In the genomic region with DNA sequence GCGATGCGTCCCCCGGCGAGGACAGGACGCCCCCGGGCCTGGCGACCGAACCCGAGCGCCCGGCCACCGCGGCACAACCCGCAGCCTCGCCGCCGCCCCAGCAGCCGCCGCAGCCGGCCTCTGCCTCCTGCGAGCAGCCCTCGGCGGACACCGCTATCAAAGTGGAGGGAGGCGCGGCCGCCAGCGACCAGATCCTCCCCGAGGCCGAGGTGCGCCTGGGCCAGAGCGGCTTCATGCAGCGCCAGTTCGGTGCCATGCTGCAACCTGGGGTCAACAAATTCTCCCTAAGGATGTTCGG, we compare ENCODE assay signal across 7 mouse cellular contexts. TPM values are rescaled to one million over a fixed set of nuclear protein-coding genes. Genes with fewer than 3 reads are reported as not detected.
DNase-seq lines count a peak whose midpoint lies in the region; ATAC-seq and TF ChIP-seq lines count a peak whose summit lies in the region.

No protein-coding gene starts in this region.

- TF ChIP-seq CTCF in left cerebral cortex, adult 2 months (IDR thresholded peaks at IDR 0.05) = no peak
- no peak for TF ChIP-seq CTCF in small intestine, adult 2 months (IDR thresholded peaks at IDR 0.05; ENCODE audit: extremely low read depth, insufficient read length, insufficient replicate concordance, low read depth, low read length)

- H3K4me1 ChIP-seq in forebrain, embryonic 15.5 days = peaks cover 40% of the 10 kb centered on the region
- peaks cover 24% of the 10 kb centered on the region for H3K4me1 ChIP-seq in limb, embryonic 12.5 days (replicated peaks)
- peaks cover 5% of the 10 kb centered on the region; the same call in 1 of the 2 replicates for H3K4me1 ChIP-seq in small intestine, adult 2 months (ENCODE audit: control insufficient read depth, insufficient read depth, insufficient read length, low read length)

- no peak for ATAC-seq in forebrain, embryonic 15.5 days (replicated peaks)
- ATAC-seq in limb, embryonic 12.5 days (ENCODE audit: insufficient number of reproducible peaks, insufficient read depth, low FRiP score, low TSS enrichment, low read depth) = no peak
- no peak for ATAC-seq in frontal cortex, adult (ENCODE audit: low TSS enrichment)

- H3K9ac ChIP-seq in forebrain, embryonic 15.5 days (replicated peaks) = peak overlapping the region; percentile 67
- H3K9ac ChIP-seq in limb, embryonic 12.5 days (replicated peaks) = peak overlapping the region; percentile 69

- peak overlapping the region; percentile 51 for H3K4me3 ChIP-seq in left cerebral cortex, adult 2 months
- peak overlapping the region; percentile 59 for H3K4me3 ChIP-seq in forebrain, embryonic 15.5 days
- peak overlapping the region; percentile 78 for H3K4me3 ChIP-seq in limb, embryonic 12.5 days (replicated peaks)
- H3K4me3 ChIP-seq in small intestine, adult 2 months (ENCODE audit: low read depth, low read length) = peak overlapping the region; percentile 63

- no peak for TF ChIP-seq POLR2A in small intestine, adult 2 months (IDR thresholded peaks at IDR 0.05; ENCODE audit: low read depth, low read length)

- no peaks in the 10 kb centered on the region for H3K36me3 ChIP-seq in forebrain, embryonic 15.5 days
- no peaks in the 10 kb centered on the region for H3K36me3 ChIP-seq in limb, embryonic 12.5 days
- H3K36me3 ChIP-seq in small intestine, adult 2 months (ENCODE audit: control insufficient read depth, insufficient read depth, low read length) = no peaks in the 10 kb centered on the region

- H3K9me3 ChIP-seq in forebrain, embryonic 15.5 days = no peaks in the 10 kb centered on the region
- no peaks in the 10 kb centered on the region for H3K9me3 ChIP-seq in limb, embryonic 12.5 days

- H3K27ac ChIP-seq in left cerebral cortex, adult 2 months = no peak overlapping the region
- no peak overlapping the region for H3K27ac ChIP-seq in forebrain, embryonic 15.5 days (replicated peaks)
- H3K27ac ChIP-seq in limb, embryonic 12.5 days = no peak overlapping the region
- no peak overlapping the region for H3K27ac ChIP-seq in small intestine, adult 2 months (ENCODE audit: insufficient read depth, low read depth, low read length)

- peaks cover 11% of the 10 kb centered on the region; the same call in 1 of the 2 replicates for H3K27me3 ChIP-seq in forebrain, embryonic 15.5 days
- peaks cover 89% of the 10 kb centered on the region for H3K27me3 ChIP-seq in limb, embryonic 12.5 days
- peaks cover 39% of the 10 kb centered on the region for H3K27me3 ChIP-seq in small intestine, adult 2 months (ENCODE audit: control insufficient read depth, insufficient read depth, low read length)

- under 1% methylated on average over 35 of the region's 35 CpGs for WGBS in forebrain, embryonic 15.5 days
- WGBS in limb, embryonic 12.5 days = under 1% methylated on average over 35 of the region's 35 CpGs
- 4% methylated on average over 35 of the region's 35 CpGs for WGBS in small intestine, adult 2 months

- H3K4me2 ChIP-seq in forebrain, embryonic 15.5 days (replicated peaks) = peak overlapping the region; percentile 96
- peak overlapping the region; percentile 98 for H3K4me2 ChIP-seq in limb, embryonic 12.5 days

- intact Hi-C loops in left cerebral cortex, adult 2 months (cut with DNase I) = loop anchor here (5.0 kb wide), 1 partner anchor 112 kb away; no protein-coding TSS in a partner anchor

- no peak for DNase-seq in left cerebral cortex, adult 2 months (ENCODE audit: extremely low spot score in 1 of 2, low spot score in 2 of 2)
- no peak for DNase-seq in left cerebral cortex, adult 9 months (ENCODE audit: low spot score in 2 of 2)
- DNase-seq in ovary, postnatal 14 days (ENCODE audit: low spot score) = no peak

RNA-seq across cellular contexts. Expression of gene Hcn4, which starts 0.7 kb away (rescaled TPM):
- 1 to 10 TPM; 6.6 to 7.8 TPM for total RNA-seq in left cerebral cortex, adult 2 months (2021)
- polyA plus RNA-seq in forebrain, embryonic 15.5 days (2015; fragmentation: Nextera tagmentation; extraction: Ambion mirVana) = 2.6 TPM in 2 replicates
- polyA plus RNA-seq in limb, embryonic 12.5 days (2016; fragmentation: Nextera tagmentation; extraction: Ambion mirVana) = 0.27 and 0.29 TPM in 2 replicates
- 0.79 and 1.2 TPM in 2 replicates for polyA plus RNA-seq in small intestine, adult 2 months (2012; rRNA removed)
